Mouse (Mus musculus) ovary, postnatal 14 days (tissue): ENCODE measurements around the gene Psmd9.

Source experiments
- DNase-seq: peaks from one replicate; pipeline ENCODE4 v3.0.0; 2022; ENCODE audit warnings: low spot score

Gene Psmd9

GRCm38 (mm10) chr5:123150641-123151040, 18.6 kb upstream of the Psmd9 start:
- no peak for DNase-seq

DNA sequence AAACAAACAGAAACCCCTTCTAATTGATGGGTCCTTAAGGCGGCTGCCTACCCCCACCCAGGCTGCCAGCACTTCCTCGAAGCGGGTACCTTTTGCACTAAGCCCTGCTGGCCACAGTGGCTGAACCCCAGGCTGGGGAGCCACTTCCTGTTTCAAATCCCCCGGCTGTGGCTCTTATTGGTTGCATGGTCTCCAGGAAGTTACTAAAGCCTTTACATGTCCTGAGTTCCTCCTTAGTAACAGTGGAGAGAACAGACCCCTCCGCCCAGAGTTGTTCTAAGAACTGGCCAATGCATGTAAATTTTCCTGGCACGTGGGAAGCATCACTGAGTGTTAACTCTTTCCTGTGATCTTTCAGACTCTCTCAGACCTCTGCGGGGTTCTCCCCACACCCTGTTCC, 18.1 kb upstream of the Psmd9 start:
- no peak for DNase-seq

- no peak for DNase-seq
Measured at GRCm38 (mm10) chr5:123151707-123152362, 17.4 kb upstream of the Psmd9 start.

DNA sequence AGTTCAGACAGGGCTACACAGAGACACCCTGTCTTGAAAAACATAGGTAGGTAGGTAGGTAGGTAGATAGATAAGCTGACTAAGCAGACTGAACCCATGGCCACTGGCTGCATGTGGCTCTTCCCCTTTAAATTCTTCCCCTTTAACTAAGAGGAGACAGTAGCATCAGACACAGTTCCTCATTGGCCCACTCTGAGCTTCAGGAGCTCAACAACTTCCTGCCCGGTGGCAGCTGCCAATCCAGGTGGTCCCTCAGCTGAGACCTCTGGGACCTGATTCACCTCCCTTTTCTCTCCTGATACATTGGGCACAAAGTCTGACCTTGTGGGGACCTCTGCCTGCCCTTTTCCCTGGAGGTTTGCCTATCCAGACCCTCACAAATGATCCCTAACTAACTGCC, 16.3 kb upstream of the Psmd9 start:
- DNase-seq, result no peak

- no peak for DNase-seq
Measured at GRCm38 (mm10) chr5:123155425-123155824, 13.8 kb upstream of the Psmd9 start.

DNA sequence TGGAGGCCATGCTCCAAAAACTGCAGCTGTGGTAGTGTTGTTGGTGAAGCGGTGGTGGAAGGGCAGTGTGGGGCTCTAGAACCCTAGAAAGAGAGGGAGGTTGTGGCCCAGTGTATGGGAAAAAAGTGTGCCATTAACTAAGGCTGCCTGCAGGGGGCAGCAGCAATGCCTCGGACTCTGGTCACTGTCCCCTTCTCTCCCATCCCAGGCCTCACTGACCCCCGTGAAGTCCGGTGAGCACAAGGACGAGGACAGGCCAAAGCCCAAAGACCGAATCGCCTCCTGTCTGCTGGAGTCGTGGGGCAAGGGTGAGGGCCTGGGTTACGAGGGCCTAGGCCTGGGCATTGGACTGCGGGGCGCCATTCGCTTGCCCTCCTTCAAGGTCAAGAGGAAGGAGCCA, 12.4 kb upstream of the Psmd9 start:
- no peak for DNase-seq

DNA sequence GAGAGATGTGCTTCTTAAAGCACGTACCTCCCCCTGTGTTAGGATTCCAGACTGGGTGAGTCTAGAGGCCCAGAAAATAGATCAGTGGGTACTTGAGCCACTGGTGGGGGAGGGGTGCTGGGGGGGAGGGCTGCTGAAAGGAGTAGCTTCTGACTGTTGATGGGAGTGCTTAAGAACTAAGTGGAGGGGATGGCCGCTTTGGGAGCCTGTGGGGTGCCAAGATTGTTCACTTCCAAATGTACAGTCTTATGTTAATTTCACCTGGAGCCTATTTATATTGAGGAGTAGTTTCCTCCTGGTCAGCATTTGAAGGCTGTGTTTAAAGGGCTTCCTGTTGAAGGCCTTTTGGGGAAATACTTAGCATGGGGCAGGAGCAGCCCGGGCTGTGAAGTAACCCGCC, 11.2 kb upstream of the Psmd9 start:
- DNase-seq, result no peak

GRCm38 (mm10) chr5:123159446-123159845, 9.8 kb upstream of the Psmd9 start:
- no peak for DNase-seq

GRCm38 (mm10) chr5:123159866-123160265, 9.3 kb upstream of the Psmd9 start:
- DNase-seq, result no peak

DNA sequence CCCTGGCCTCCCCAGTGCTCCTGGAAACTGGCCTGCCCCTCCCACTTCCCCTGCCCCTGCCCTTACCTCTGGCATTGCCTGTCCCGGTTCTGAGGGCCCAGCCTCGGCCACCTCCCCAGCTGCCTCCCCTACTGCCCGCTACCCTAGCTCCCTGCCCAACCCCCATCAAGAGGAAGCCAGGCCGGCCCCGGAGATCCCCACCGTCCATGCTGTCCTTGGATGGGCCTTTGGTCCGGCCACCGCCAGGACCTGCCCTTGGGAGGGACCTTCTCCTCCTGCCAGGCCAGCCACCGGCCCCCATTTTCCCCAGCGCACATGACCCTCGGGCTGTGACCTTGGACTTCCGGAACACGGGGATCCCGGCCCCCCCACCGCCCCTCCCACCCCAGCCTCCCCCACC, 8.9 kb upstream of the Psmd9 start:
- DNase-seq, result no peak

DNA sequence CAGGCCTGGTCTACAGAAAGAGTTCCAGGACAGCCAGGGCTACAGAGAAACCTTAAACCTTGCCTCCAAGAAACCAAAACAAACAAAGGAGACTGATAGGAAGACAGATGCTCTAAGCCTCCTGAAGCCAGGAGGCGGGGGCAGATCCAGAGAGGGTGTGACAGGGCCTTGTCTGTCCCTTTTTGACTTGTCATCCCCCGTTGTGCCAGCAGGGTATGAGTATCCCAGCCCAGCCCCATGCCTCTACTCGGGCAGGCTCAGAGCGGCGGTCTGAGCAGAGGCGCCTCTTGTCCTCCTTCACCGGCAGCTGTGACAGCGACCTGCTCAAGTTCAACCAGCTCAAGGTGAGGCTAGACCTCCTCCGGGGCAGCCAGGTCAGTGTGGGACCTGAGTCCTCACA, 6.3 kb upstream of the Psmd9 start:
- no peak for DNase-seq

- no peak for DNase-seq
Measured at GRCm38 (mm10) chr5:123166437-123166836, 2.8 kb upstream of the Psmd9 start.

DNA sequence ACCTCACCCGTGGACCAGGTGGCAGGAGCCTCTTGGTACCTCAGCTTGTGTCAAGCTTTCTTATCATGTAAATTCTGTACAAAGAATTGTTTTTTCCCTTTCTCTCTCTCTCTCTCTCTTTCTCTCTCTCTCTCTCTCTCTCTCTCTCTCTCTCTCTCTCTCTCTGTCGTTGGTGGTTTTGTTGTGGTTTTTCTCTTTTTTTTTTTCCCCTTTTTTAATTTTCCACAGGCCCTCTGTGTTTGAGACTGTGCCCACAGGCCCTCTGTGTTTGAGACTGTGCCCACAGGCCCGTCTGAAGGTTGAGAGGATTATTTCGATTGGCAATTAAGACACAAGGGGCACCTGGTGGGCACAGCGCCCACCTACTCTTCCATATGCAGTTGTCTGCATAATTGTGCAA, 1.6 kb upstream of the Psmd9 start:
- no peak for DNase-seq

DNA sequence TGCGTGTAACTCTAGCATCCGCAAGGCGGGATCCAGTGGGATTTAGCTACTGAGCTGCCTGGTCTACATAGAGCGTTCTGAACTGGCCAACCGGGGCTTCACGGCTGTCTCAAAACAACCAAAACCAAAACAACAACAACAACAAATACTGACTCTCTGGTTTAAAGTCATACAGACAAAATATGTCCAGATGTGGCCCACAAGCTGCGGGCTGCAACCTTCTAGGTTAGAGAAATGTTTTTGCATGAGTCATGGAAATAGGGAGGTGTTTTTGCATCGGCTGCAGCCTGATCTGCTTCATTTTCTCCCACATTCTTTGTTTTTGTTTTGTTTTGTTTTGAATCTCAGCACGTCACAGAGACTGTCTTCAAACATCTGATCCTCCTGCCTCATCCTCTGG, 1.2 kb downstream of the Psmd9 start:
- DNase-seq, result no peak

- peak; percentile 91 for DNase-seq
Measured at GRCm38 (mm10) chr5:123171646-123172350, 2.6 kb downstream of the Psmd9 start.

- DNase-seq, result no peak
Measured at GRCm38 (mm10) chr5:123178792-123179191, 9.6 kb downstream of the Psmd9 start.

GRCm38 (mm10) chr5:123180390-123180789, 11.2 kb downstream of the Psmd9 start:
- DNase-seq, result no peak

GRCm38 (mm10) chr5:123181536-123181935, 12.3 kb downstream of the Psmd9 start:
- DNase-seq, result no peak

DNA sequence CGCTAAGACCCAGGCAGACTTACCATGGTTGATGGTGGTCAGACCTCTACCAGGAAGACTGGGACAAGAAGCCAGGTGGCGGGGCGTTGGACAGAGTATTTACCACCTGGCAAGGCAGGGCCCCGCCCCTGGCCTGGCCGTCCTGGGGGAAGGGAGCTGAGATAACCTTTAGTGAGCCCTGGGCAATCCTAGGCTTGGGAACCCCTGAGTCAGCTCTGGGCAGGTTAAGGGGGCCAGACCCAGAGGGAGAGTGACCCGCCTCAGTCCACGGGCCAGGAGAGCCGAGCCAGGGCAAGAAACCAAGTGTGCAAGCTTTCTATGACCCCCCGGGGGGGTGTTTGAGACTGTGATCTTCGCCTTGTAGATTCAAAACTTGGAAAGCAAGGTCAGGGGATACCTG, 13.4 kb downstream of the Psmd9 start, which contains the start of gene Hpd:
Hpd (minus strand) TSS at position 77 of the 400 bp plus-strand sequence.
- DNase-seq, result no peak

DNA sequence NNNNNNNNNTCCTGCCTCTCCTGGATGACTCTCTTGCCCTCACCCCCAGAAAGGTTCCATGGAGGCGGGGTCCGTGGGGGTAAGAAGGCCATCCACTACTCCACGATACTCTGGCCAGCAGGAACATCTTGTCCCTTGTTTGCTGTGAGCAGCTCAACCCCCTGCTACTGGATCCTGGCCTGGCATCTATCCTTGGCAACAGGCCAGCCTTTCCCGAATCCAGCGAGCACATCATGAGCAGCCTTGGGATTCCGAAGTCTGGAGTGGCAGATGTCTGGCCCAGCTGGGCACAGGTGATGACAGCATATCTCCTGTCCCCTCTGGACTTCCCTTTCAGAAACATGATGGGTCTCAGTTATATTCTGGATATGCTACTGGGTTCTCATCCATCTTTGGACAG, 16.8 kb downstream of the Psmd9 start:
- no peak for DNase-seq

DNA sequence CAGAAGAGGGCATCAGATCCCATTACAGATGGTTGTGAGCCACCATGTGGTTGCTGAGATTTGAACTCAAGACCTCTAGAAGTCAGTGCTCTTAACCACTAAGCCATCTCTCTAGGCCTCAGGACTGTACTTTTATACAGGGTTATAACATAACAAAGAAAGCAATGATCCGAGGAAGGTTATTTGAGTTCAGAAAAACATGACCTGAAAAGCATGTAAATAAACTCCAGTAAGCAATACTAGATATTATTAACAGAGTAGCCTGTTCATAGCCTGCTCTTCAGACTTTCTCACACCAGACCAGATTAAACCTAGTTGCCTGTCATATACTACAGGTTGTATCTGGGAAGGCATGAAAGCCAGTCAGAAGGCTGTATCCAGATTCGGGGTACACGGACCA, 18.1 kb downstream of the Psmd9 start:
- DNase-seq, result no peak

GRCm38 (mm10) chr5:123190912-123191311, 21.7 kb downstream of the Psmd9 start:
- no peak for DNase-seq

DNA sequence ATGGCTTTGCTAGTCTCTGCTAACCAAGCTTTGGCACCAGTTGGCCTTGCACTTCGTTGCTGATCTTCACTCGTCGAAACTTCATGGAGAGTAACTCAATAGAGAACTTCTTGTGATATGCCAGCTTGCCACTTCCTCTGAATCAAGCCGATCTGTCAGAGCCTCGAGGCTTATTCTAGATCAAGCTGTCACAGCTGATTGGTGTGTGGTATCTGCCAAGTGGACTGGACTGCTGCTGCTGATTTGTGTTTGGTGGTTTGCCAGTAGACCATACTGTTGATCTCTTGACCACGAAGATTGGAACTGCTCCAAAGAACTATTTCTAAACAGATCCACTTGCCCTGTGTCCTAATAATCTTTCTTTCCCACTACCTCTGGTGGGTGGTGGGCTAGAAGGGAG, 22.2 kb downstream of the Psmd9 start:
- no peak for DNase-seq

GRCm38 (mm10) chr5:123192606-123193150, 23.5 kb downstream of the Psmd9 start:
- DNase-seq, result no peak
